Mouse (Mus musculus) hindbrain, embryonic 15.5 days (tissue): ENCODE results near the gene Ppm1f. TPM values are rescaled to one million over a fixed set of nuclear protein-coding genes. Genes with fewer than 3 reads are reported as not detected.

Experiments
- ATAC-seq: fragments of 200-750 bp; cut with Nextera tagmentation; 2 replicates; pipeline ENCODE4 v1.8.0; 2017; ENCODE audit warnings: low read depth, moderate number of reproducible peaks, moderate TSS enrichment; ENCODE audit not compliant: low FRiP score
- H3K27ac ChIP-seq: fragments of 300-500 bp; sonication (generic); replicated peaks from 2 replicates; pipeline ENCODE4 v1.5.1; 2015; ENCODE audit warnings: mild to moderate bottlenecking, inconsistent platforms
- H3K27me3 ChIP-seq: fragments of 300-500 bp; sonication (generic); 2 replicates; pipeline ENCODE4 v1.6.1; 2015; ENCODE audit warnings: control low read depth, inconsistent platforms
- H3K36me3 ChIP-seq: fragments of 300-500 bp; sonication (generic); 2 replicates; pipeline ENCODE4 v1.6.1; 2015; ENCODE audit warnings: control low read depth, inconsistent platforms
- H3K4me1 ChIP-seq: fragments of 300-500 bp; sonication (generic); replicated peaks from 2 replicates; pipeline ENCODE4 v1.6.1; 2015; ENCODE audit warnings: control low read depth, inconsistent platforms
- H3K4me2 ChIP-seq: fragments of 300-500 bp; sonication (generic); 2 replicates; pipeline ENCODE4 v1.6.1; 2015; ENCODE audit warnings: moderate library complexity, mild to moderate bottlenecking, inconsistent platforms
- H3K4me3 ChIP-seq: fragments of 300-500 bp; sonication (generic); 2 replicates; pipeline ENCODE4 v1.5.1; 2015; ENCODE audit warnings: mild to moderate bottlenecking, inconsistent platforms
- H3K9ac ChIP-seq: fragments of 300-500 bp; sonication (generic); 2 replicates; pipeline ENCODE4 v1.6.1; 2015; ENCODE audit warnings: inconsistent platforms
- H3K9me3 ChIP-seq: fragments of 300-500 bp; sonication (generic); 2 replicates; pipeline ENCODE4 v1.6.1; 2016; ENCODE audit warnings: control low read depth, inconsistent platforms
- WGBS: fragments of 180-500 bp; shearing (Covaris S2); methylation state at CpG from one replicate; pipeline ENCODE4 v1.1.7; 2015; 5-methylcytosine and 5-hydroxymethylcytosine counted together
- polyA plus RNA-seq: library from polyadenylated mRNA; unstranded; fragments of >200 nt; fragmentation: Nextera tagmentation; extraction: Ambion mirVana; gene quantifications from 2 replicates; pipeline ENCODE4 v1.2.1, GENCODE M21; 2015

Ppm1f gene
- polyA plus RNA-seq, 1 experiment from 2014 or later: 27.6 TPM

DNA sequence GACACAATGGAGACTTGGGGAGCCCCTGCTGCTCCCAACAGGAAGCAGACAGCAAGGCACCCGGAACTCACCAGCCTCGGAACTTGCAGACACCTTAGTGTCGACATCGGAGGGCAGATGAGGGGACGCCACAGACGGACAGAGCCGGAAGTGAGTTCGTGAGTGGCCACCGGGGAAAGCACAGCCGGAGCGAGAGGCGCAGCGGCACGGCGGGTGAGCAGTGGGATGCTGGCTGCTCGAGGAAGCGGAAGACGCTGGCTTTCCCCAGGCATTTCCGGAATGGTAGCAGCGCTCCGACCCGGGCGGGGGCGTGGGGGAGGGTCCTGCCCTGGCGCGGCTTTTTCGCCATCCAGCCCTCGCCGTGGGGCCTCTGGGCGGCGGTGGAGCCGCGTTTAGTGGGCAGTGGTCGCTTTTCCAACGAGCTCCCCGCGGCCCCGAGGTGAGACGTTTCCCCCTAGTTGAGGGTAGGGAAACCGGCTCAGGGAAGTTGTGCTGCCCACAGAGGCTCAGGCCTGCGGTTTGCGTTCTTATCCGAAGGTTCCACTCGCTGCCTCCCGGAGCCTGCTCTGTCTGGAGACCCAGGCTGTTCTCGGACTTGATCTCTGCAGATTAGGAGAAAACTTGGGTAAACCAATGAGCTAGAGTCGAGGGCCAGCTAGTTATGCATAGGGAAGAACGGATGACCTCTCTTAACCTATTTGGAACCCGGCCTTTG is 25.5 kb upstream of the Ppm1f start, which contains the start of the genes Top3b and Vpreb1:
TSS of gene Top3b (plus strand) at position 120 of the 715 bp plus-strand sequence.
TSS of gene Vpreb1 (minus strand) at position 227 of the 715 bp plus-strand sequence.
- ATAC-seq: peak; percentile 97

DNA sequence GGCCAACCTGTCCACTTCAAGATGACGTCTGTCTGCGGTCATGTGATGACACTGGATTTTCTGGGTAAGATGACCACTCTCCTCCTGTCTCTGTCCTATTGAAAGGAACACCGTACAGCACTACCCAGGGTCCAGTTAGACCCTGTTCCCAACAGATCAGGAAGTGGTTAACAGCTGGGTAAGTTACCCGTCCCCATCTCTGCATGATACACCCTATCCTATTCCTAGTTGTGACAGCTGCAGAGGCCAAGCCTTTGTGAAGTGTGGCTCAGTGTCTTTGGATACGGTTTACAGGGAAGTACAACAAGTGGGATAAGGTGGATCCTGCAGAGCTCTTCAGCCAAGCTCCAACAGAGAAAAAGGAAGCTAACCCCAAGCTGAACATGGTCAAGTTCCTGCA is 17.2 kb upstream of the Ppm1f start:
- WGBS: 94% methylated on average over 5 of the region's 5 CpGs

More for the DNA sequence above, 25.5 kb upstream of the Ppm1f start, which contains the start of the genes Top3b and Vpreb1:
- H3K27ac ChIP-seq: peak within 1 kb of the TSS; percentile 91
- peak within 1 kb of the TSS; percentile 76 for H3K4me3 ChIP-seq
- H3K9ac ChIP-seq: peak within 1 kb of the TSS; percentile 83
- no peaks in the 10 kb centered on the region for H3K9me3 ChIP-seq
- H3K4me2 ChIP-seq: peak within 1 kb of the TSS; percentile 61
- H3K4me1 ChIP-seq: peaks cover 20% of the 10 kb centered on the region
- WGBS: under 1% methylated on average over 48 of the region's 49 CpGs
- H3K27me3 ChIP-seq: no peaks in the 10 kb centered on the region
- H3K36me3 ChIP-seq: peaks cover 7% of the 10 kb centered on the region

DNA sequence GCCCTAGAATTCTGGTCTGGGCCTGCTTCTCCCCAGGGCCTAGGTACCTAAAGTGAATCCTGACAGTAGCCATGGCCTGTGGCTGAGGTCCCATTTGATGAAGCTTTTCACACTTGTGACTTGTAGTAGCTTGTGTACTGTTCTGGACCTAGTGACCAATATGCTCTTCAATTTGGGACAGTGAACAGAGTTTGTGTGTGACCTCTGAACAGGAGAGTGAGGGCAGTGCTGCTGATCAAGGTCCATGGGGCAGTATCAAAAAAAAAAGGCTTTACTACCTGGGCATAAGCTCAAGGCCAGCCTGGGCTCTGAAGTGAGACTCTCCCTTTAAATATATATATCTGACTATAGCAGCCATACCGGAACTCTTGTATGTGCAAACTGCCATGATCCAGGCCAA is 7.9 kb upstream of the Ppm1f start:
- WGBS: 100% methylated on average over 1 of the region's 1 CpGs
- H3K4me3 ChIP-seq: no peak overlapping the region
- no peaks in the 10 kb centered on the region for H3K4me1 ChIP-seq
- H3K27ac ChIP-seq: no peak overlapping the region
- no peak overlapping the region for H3K4me2 ChIP-seq
- H3K27me3 ChIP-seq: no peaks in the 10 kb centered on the region
- peaks cover 87% of the 10 kb centered on the region for H3K36me3 ChIP-seq
- no peak overlapping the region for H3K9ac ChIP-seq
- no peak for ATAC-seq
- no peaks in the 10 kb centered on the region for H3K9me3 ChIP-seq

More for the DNA sequence above, 17.2 kb upstream of the Ppm1f start:
- no peak overlapping the region for H3K27ac ChIP-seq
- no peak overlapping the region for H3K9ac ChIP-seq
- no peak for ATAC-seq
- no peak overlapping the region for H3K4me3 ChIP-seq
- H3K27me3 ChIP-seq: no peaks in the 10 kb centered on the region
- no peaks in the 10 kb centered on the region for H3K9me3 ChIP-seq
- no peak overlapping the region for H3K4me2 ChIP-seq
- no peaks in the 10 kb centered on the region for H3K4me1 ChIP-seq
- peaks cover 81% of the 10 kb centered on the region for H3K36me3 ChIP-seq

DNA sequence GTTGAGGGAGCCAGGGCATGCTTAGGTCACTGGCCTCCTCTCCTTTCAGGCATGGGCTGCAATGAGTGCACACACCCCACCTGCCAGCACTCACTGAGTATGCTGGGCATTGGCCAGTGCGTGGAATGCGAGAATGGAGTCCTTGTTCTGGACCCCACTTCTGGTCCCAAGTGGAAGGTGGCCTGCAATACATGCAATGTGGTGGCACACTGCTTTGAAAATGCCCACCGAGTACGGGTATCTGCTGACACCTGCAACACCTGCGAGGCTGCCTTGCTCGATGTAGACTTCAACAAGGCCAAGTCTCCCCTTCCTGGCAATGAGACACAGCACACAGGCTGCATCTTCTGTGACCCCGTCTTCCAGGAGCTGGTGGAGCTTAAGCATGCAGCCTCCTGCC is 3.9 kb upstream of the Ppm1f start:
- Histone ChIP-seq H3K36me3 (peaks cover 52% of the 10 kb centered on the region), H3K4me2 (no peak overlapping the region)
- WGBS: 94% methylated on average over 7 of the region's 7 CpGs

DNA sequence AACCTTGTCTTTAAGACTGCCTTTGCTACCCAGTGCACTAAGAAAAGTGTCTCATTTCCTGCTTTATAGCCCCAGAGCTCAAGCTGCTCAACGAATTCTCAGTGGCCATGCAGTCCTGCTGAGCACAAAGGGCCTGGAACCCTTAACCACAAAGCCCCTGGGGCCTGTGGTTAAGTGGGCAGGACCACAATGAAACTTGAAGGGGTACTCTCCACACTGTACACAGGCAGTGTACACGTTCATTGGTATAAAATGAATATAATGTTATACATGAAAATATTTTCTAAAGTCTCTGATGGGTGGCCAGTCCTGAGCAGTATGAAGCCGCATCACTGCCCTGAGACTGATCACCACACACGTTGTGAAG is 271 bp upstream of the Ppm1f start:
- no peak overlapping the region for H3K9ac ChIP-seq
- peak overlapping the region; percentile 75 for H3K4me2 ChIP-seq
- ATAC-seq: no peak; the same call in 1 of the 2 replicates
- WGBS: 20% methylated on average over 4 of the region's 4 CpGs
- H3K9me3 ChIP-seq: no peaks in the 10 kb centered on the region
- no peaks in the 10 kb centered on the region for H3K27me3 ChIP-seq
- H3K4me3 ChIP-seq: peak overlapping the region; percentile 61; the same call in 1 of the 2 replicates
- H3K36me3 ChIP-seq: peaks cover 20% of the 10 kb centered on the region
- H3K4me1 ChIP-seq: peaks cover 26% of the 10 kb centered on the region
- H3K27ac ChIP-seq: peak overlapping the region; percentile 82

More for the DNA sequence above, 3.9 kb upstream of the Ppm1f start:
- H3K27ac ChIP-seq: no peak overlapping the region
- no peak overlapping the region for H3K9ac ChIP-seq
- no peak for ATAC-seq
- H3K4me3 ChIP-seq: no peak overlapping the region
- H3K27me3 ChIP-seq: no peaks in the 10 kb centered on the region
- H3K9me3 ChIP-seq: no peaks in the 10 kb centered on the region
- H3K4me1 ChIP-seq: peaks cover 11% of the 10 kb centered on the region

DNA sequence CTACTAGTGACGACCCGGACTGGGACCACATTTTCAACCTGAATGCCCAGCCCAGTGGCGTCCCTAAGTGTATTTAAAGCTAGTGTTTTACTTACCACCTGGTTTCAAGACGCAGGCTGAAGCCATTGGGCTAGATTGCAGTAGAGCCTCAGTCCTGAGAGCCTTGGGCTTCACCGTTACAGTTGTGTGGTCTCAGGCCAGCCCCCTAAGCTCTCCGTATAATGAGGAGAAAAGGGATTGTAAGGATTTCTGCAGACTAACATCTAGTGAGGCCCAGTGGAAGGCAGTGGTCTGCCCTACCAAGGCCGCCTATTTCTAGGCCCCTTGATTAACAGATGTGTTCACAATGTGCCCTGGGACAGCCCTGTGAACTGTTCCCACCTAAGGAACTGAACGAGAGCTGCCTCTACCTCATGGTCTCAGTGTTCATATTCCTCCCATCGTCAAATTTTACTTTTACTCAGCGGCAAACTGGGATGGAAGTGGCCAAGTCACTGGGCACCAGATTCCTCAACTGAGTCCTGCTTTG is 851 bp downstream of the Ppm1f start:
- H3K27ac ChIP-seq: peak overlapping the region; percentile 82
- peak overlapping the region; percentile 61 for H3K4me3 ChIP-seq
- 22% methylated on average over 10 of the region's 10 CpGs for WGBS
- peaks cover 12% of the 10 kb centered on the region; the same call in 1 of the 2 replicates for H3K36me3 ChIP-seq
- no peak for ATAC-seq
- H3K9me3 ChIP-seq: no peaks in the 10 kb centered on the region
- peaks cover 26% of the 10 kb centered on the region for H3K4me1 ChIP-seq
- H3K4me2 ChIP-seq: peak overlapping the region; percentile 75
- H3K9ac ChIP-seq: peak overlapping the region; percentile 85
- no peaks in the 10 kb centered on the region for H3K27me3 ChIP-seq

DNA sequence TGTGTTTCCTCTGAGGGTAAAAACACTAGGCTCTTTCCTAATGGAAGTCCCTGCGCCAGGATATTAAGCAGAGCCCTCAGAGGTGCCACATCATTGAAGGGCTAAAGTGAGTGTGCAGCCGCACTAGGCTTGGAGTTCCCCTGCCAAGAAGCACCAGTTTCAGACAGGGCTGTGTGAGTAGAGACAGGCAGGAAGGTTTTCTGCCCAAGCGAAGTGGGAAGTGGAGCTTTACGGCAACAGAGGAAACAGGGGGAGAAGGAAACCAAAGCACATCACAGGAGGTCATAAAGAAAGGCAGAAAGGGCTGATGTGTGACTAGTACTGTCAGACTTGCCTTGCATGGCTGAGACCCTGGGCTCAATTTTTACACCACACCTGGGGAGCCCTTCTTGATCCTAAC is 6.1 kb downstream of the Ppm1f start:
- 92% methylated on average over 4 of the region's 4 CpGs for WGBS
- ATAC-seq: no peak

DNA sequence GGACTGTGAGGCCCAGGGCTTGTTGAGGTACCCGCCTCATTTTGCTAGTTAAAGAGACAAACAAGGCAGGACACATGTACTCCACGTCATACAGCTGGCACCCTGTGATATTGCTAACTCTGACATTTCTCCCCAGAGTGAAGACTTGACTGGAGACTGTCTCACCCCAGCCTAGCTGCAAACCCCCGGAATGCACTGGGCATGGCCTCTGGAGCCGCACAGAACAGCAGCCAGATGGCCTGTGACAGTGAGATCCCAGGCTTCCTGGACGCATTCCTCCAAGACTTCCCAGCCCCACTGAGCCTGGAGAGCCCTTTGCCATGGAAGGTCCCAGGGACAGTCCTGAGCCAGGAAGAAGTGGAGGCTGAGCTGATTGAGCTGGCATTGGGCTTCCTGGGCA is 6.9 kb downstream of the Ppm1f start:
- Histone ChIP-seq H3K36me3 (peaks cover 49% of the 10 kb centered on the region), H3K27me3 (no peaks in the 10 kb centered on the region), H3K4me3 (no peak overlapping the region), H3K9ac (no peak overlapping the region), H3K4me2 (no peak overlapping the region), H3K9me3 (no peaks in the 10 kb centered on the region), H3K4me1 (peaks cover 7% of the 10 kb centered on the region), H3K27ac (no peak overlapping the region)
- 87% methylated on average over 5 of the region's 5 CpGs for WGBS
- ATAC-seq: no peak

More for the DNA sequence above, 6.1 kb downstream of the Ppm1f start:
- no peak overlapping the region for H3K4me2 ChIP-seq
- no peak overlapping the region for H3K9ac ChIP-seq
- no peak overlapping the region for H3K4me3 ChIP-seq
- no peaks in the 10 kb centered on the region for H3K9me3 ChIP-seq
- no peak overlapping the region for H3K27ac ChIP-seq
- no peaks in the 10 kb centered on the region for H3K27me3 ChIP-seq
- H3K4me1 ChIP-seq: peaks cover 15% of the 10 kb centered on the region
- peaks cover 41% of the 10 kb centered on the region for H3K36me3 ChIP-seq

DNA sequence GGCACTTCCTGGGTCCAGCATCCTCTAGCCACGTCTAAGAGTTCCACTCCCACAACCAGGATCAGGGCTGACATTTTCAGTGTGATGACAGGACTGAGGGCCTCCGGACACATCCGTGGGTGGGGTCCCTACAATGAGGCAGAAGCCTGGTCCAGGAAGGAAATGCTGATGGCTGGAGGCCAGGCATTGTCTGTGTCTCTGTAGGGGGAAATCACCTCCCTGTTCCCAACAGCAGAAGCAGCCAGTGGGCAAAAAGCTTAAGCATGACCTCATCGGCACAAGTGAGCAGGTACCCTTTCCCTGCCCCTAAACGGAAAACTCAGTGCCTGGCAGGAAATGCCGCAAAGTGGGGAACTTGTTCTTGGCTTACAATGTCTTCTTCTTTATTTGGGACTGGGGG is 11.5 kb downstream of the Ppm1f start:
- no peak overlapping the region for H3K9ac ChIP-seq
- ATAC-seq: no peak
- H3K4me3 ChIP-seq: no peak overlapping the region
- peak overlapping the region; percentile 21; the same call in 1 of the 2 replicates for H3K27ac ChIP-seq
- H3K4me1 ChIP-seq: no peaks in the 10 kb centered on the region; the same call in 1 of the 2 replicates
- H3K4me2 ChIP-seq: no peak overlapping the region
- H3K36me3 ChIP-seq: peaks cover 80% of the 10 kb centered on the region
- no peaks in the 10 kb centered on the region for H3K9me3 ChIP-seq
- no peaks in the 10 kb centered on the region for H3K27me3 ChIP-seq
- WGBS: 85% methylated on average over 6 of the region's 6 CpGs

DNA sequence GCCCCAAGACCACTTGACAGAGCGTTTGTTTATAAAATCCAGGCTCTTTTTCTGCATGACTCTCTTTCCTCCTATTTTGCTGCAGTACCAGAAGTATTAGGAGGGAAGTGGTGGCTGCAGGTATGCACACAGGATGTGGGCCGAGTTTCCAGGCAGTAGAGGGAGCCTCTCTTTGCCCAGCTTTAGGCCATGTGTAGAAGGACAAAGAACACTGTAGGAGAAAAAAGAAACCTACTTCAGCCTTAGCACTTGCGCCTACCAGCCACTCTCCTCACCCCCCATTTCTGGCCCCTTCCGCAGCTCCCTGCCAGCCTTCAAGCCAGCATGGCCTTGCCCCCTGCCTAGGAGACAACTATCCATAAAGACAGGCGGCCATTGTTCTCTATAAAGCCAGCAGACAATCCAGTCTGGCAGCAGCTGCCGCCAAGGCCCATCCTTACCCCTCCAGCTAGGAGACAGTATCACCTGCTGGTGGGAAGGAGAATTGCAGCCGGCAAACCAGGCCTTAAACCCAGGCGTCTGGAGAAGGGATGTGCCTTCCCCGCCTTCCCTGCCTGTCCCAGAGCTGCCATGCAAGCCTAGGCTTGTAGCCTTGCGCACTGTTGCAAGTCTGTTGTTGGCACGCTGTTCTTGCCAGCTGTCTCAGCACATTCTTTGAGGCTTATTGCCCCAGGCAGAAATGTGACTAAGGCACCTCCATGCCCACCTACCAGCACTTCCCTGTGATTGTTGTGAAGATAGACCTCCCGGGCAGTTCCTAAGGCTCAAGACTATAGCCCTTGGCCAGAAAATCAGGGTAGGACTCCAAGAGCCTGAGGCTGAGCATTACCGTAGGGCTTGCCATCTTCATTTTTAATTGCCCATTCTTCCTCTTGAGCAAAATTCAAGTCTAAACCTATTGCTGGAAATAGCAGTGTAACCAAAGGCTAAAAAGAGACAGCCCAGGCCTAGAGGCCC is 15.7 kb downstream of the Ppm1f start:
- Histone ChIP-seq H3K4me3 (no peak overlapping the region), H3K9ac (no peak overlapping the region), H3K4me1 (no peaks in the 10 kb centered on the region; the same call in 1 of the 2 replicates), H3K9me3 (no peaks in the 10 kb centered on the region), H3K4me2 (no peak overlapping the region), H3K27me3 (no peaks in the 10 kb centered on the region), H3K27ac (peak overlapping the region; percentile 66), H3K36me3 (peaks cover 82% of the 10 kb centered on the region)
- ATAC-seq: peak; percentile 93
- WGBS: 24% methylated on average over 13 of the region's 13 CpGs

DNA sequence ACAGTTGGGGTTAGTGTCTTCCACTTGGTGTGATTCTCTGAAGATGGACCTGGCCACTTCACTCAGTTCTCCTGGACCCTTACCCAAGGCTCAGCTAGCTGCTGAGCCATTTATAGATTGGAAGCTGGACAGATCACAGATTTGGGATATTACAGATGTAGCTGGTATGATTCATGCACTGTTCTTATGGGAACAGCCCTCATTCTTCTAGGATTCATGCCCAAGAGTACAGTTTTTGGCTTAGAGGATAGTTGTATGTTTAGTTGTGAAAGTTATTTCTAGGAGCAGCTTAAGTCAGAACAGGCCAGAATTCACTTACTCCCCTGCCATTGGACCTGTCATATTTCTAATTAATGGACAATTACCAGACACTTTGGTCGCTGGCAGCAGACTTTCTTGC is 17.2 kb downstream of the Ppm1f start:
- Histone ChIP-seq H3K9me3 (no peaks in the 10 kb centered on the region), H3K4me1 (no peaks in the 10 kb centered on the region; the same call in 1 of the 2 replicates), H3K9ac (no peak overlapping the region), H3K27ac (no peak overlapping the region), H3K4me3 (no peak overlapping the region), H3K36me3 (peaks cover 83% of the 10 kb centered on the region), H3K27me3 (no peaks in the 10 kb centered on the region), H3K4me2 (no peak overlapping the region)
- WGBS: 77% methylated on average over 1 of the region's 1 CpGs
- ATAC-seq: no peak
